Mouse (Mus musculus) Patski (cell line): ENCODE results near the gene Jup. TPM values are rescaled to one million over a fixed set of nuclear protein-coding genes. Genes with fewer than 3 reads are reported as not detected.
A peak's percentile ranks its signal among the peaks of the same experiment; 100 is the strongest.
"Not testable (repeated sequence)": the region's sequence is repeated elsewhere in the genome, so short reads cannot be mapped to it uniquely, and the experiment has no call there.

Experiments used
- ATAC-seq: fragments of 100-300 bp; one replicate; pipeline ENCODE4 v1.8.0; 2021
- CTCF ChIA-PET: fragments of 350-600 bp; sonication (Branson Sonifier 250); formaldehyde crosslinking; loops from one replicate; lab custom pipeline; 2022; ENCODE audit warnings: inconsistent platforms; lab: Charles Lee
- POLR2A ChIA-PET: fragments of 350-600 bp; sonication (Branson Sonifier 250); formaldehyde crosslinking; loops from one replicate; lab custom pipeline; 2022; ENCODE audit warnings: antibody characterized with exemption, inconsistent platforms; lab: Charles Lee
- DNase-seq: peaks from one replicate; pipeline ENCODE4 v3.0.0-alpha.2; 2011; ENCODE audit warnings: low read depth, low spot score
- H3K27me3 ChIP-seq: fragments of 371-371 bp; one replicate; pipeline ENCODE4 v1.5.1; 2021
- CTCF ChIP-seq: fragments of 100-300 bp; IDR thresholded peaks from one replicate; pipeline ENCODE4 v1.5.1; 2021
- in situ Hi-C: fragments of 300-500 bp; cut with MboI; formaldehyde crosslinking; loops from 3 replicates; pipeline ENCODE4 v1.11.1; 2018; ENCODE audit warnings: low pct_unique_long_range_greater_than_20kb, mixed read lengths
- polyA plus RNA-seq: library from polyadenylated mRNA; unstranded; gene quantifications from one replicate; pipeline ENCODE4 v1.2.3, GENCODE M21; 2021

Gene Jup
- polyA plus RNA-seq, 1 experiment from 2014 or later, result 71.6 TPM

- no peaks in the 10 kb centered on the region for H3K27me3 ChIP-seq
- no peak for TF ChIP-seq CTCF
- ChIA-PET CTCF (interaction anchor here (1.8 kb wide), 1 partner anchor 9 kb away, joined by 6 read pairs; no protein-coding TSS in a partner anchor), POLR2A (no interaction called here)
- in situ Hi-C loops, result no loop called here
- no peak for ATAC-seq
- DNase-seq, result no peak
Measured at GRCm38 (mm10) chr11:100332766-100333515, 64.6 kb downstream of the Jup start.

GRCm38 (mm10) chr11:100330816-100331375 lies 66.7 kb downstream of the Jup start:
- in situ Hi-C loops, DNase-seq, H3K27me3 ChIP-seq, POLR2A ChIA-PET, ATAC-seq: not testable (repeated sequence)
- CTCF ChIA-PET, result interaction anchor here (1.3 to 1.8 kb wide), 2 partner anchors 7 to 13 kb away, joined by 3 to 6 read pairs; no protein-coding TSS in a partner anchor

GRCm38 (mm10) chr11:100330235-100330634 lies 67.3 kb downstream of the Jup start:
- H3K27me3 ChIP-seq, result no peaks in the 10 kb centered on the region
- POLR2A ChIA-PET, result no interaction called here
- in situ Hi-C loops, result no loop called here
- DNase-seq, result no peak
- peak; percentile 14 for ATAC-seq
- TF ChIP-seq CTCF, result no peak
- CTCF ChIA-PET, result interaction anchor here (1.3 kb wide), 1 partner anchor 14 kb away, joined by 3 read pairs; no protein-coding TSS in a partner anchor

DNA sequence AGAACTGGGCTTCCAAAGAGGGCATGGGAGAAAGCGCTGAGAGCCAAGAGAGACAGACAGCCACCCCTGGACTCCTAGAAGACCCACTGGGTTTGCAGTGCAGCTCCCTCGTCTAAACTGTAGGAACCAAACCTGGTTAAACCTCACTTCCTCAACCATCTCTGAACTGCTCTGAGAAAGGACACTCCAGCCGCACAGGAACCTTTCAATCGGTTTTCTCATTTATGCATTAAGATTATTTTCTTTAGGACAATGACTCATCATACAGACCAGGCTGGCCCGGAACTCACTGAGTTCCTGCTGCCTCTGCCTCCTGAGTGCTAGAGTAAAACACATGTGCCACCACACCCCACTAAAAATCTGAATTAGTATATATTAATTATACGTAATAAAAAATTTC lies 69.8 kb downstream of the Jup start:
- CTCF ChIA-PET, result interaction anchor here (1.0 kb wide), 2 partner anchors 9 to 10 kb away, joined by 3 read pairs; no protein-coding TSS in a partner anchor
- POLR2A ChIA-PET, result no interaction called here
- no peak for TF ChIP-seq CTCF
- ATAC-seq (no peak), DNase-seq (no peak)
- no peaks in the 10 kb centered on the region for H3K27me3 ChIP-seq
- in situ Hi-C loops, result no loop called here

DNA sequence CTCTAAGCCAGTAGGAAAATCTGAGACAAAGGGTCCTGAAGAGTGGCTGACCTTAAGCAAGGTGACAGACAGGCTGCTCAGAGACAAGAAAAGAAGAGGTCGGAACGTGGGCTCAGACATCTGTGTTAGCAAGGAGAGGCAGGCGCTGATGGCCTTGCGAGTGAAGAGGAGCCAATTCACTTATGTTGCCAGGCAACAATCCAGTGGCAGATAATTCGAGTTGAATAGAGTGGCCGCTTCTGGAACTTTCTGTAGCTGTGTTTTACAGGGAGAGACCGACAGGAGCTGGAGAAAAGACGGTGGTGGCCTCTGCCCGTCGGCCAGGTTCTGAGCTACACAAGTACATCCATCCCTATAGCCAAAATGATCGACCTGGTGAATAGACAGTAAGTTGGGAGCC lies 70.2 kb downstream of the Jup start:
- in situ Hi-C loops, result no loop called here
- CTCF ChIA-PET, result interaction anchor here (1.0 kb wide), 2 partner anchors 9 to 11 kb away, joined by 3 read pairs; no protein-coding TSS in a partner anchor

GRCm38 (mm10) chr11:100325062-100325629 lies 72.4 kb downstream of the Jup start:
- no peaks in the 10 kb centered on the region for H3K27me3 ChIP-seq
- no peak for TF ChIP-seq CTCF
- DNase-seq (no peak), ATAC-seq (no peak)
- ChIA-PET POLR2A (no interaction called here), CTCF (interaction anchor here (2.2 kb wide), 1 partner anchor 11 kb away, joined by 13 read pairs; no protein-coding TSS in a partner anchor)
- in situ Hi-C loops, result no loop called here

More for the DNA sequence above, 70.2 kb downstream of the Jup start:
- ATAC-seq, result no peak
- no peak for DNase-seq
- no peaks in the 10 kb centered on the region for H3K27me3 ChIP-seq
- POLR2A ChIA-PET, result no interaction called here
- no peak for TF ChIP-seq CTCF

DNA sequence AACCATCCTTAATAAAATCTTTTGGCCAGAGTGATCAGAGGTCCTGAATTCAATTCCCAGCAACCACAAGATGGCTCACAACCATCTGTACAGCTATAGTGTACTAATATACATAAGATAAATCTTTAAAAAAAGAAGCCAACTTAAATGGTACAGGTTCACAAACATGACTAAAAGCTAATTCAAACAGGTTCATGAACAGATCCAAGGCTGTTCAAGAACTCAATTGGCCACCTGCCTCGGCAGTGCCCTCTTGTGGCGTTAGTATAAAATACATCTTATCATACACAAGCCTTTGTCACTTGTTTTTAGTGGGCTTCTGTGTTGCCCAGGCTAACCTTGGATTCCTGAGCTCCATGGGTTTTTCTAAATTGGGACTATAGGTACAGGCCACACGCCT lies 74.0 kb downstream of the Jup start:
- ChIA-PET CTCF (interaction anchor here (1.0 to 2.6 kb wide), 6 partner anchors 8 to 1302 kb away, joined by 3 to 13 read pairs (median 6); no protein-coding TSS in a partner anchor), POLR2A (no interaction called here)
- no peaks in the 10 kb centered on the region for H3K27me3 ChIP-seq
- in situ Hi-C loops, result no loop called here
- ATAC-seq (no peak), DNase-seq (no peak)
- peak; percentile 86 for TF ChIP-seq CTCF

GRCm38 (mm10) chr11:100322591-100323258 lies 74.8 kb downstream of the Jup start:
- CTCF ChIA-PET, result interaction anchor here (1.0 to 2.6 kb wide), 7 partner anchors 9 to 1301 kb away, joined by 3 to 13 read pairs (median 6); no protein-coding TSS in a partner anchor
- DNase-seq, result no peak
- POLR2A ChIA-PET, result interaction anchor here (1.0 kb wide), 1 partner anchor 32 kb away, joined by 3 read pairs; no protein-coding TSS in a partner anchor
- in situ Hi-C loops, result no loop called here
- ATAC-seq, result no peak
- H3K27me3 ChIP-seq, result no peaks in the 10 kb centered on the region
- TF ChIP-seq CTCF, result no peak

GRCm38 (mm10) chr11:100321479-100322305 lies 75.9 kb downstream of the Jup start:
- ChIA-PET CTCF (interaction anchor here (0.9 to 1.8 kb wide), 3 partner anchors 16 to 23 kb away, joined by 3 to 7 read pairs (median 4); no protein-coding TSS in a partner anchor), POLR2A (interaction anchor here (0.7 to 1.0 kb wide), 2 partner anchors 20 to 33 kb away, joined by 3 read pairs; no protein-coding TSS in a partner anchor)
- in situ Hi-C loops, H3K27me3 ChIP-seq, DNase-seq, ATAC-seq: not testable (repeated sequence)

GRCm38 (mm10) chr11:100320701-100321410 lies 76.7 kb downstream of the Jup start:
- CTCF ChIA-PET, result interaction anchor here (0.9 to 1.3 kb wide), 2 partner anchors 16 to 22 kb away, joined by 3 to 4 read pairs; no protein-coding TSS in a partner anchor
- DNase-seq, ATAC-seq, in situ Hi-C loops, H3K27me3 ChIP-seq: not testable (repeated sequence)
- POLR2A ChIA-PET, result interaction anchor here (0.7 kb wide), 2 partner anchors 10 to 1155 kb away, joined by 4 to 5 read pairs; no protein-coding TSS in a partner anchor
